Mouse (Mus musculus): ENCODE data around the gene Trip4. TPM values are rescaled to one million over a fixed set of nuclear protein-coding genes. Genes with fewer than 3 reads are reported as not detected.

The Trip4 gene
- polyA plus RNA-seq, 1 experiment = 18.9 TPM

DNA sequence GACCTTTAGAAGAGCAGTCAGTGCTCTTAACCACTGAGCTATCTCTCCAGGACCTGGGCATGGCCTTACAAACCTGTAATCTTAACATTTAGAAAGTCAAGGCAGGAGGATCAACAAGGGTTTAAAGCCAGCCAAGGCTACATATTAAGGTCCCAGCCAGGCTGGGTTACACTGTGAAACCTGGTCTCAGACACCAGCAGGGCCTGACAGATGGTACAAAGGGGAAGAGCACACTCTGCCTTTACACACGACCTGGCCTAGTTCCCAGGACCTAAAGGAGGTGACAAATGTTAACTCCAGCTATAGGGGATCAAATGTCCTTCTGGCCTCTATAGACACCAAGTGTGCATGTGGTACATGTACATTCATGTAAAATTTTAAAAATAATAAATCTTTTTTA is 48.9 kb downstream of the Trip4 start:
- no peak overlapping the region for H3K27ac ChIP-seq (replicated peaks; ENCODE audit: low read depth, low read length)
- H3K4me3 ChIP-seq (ENCODE audit: insufficient read depth, low read depth, low read length) = no peak overlapping the region
- no peaks in the 10 kb centered on the region for H3K4me1 ChIP-seq (ENCODE audit: control insufficient read depth, insufficient read depth, insufficient read length, low read length)

DNA sequence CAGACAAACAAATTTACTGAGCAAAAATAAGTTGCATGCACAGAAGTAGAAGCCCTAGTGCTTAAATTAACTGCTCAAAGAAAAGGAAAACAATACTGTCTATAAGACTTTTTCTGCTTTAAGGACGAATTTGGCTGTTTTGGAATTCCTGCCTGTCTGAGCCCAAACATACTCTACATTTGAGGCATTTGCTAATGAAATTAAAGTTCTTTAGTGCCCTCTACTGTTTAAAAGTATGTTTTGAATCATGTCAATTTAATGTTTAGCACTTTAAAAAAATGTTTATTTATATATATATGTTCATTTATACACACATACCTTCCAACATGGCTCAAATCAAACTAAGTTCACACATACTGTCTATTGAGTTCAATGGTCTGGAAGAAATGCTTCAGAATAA is 58.4 kb downstream of the Trip4 start:
- Histone ChIP-seq H3K4me1 (ENCODE audit: control insufficient read depth, insufficient read depth, insufficient read length, low read length) (no peaks in the 10 kb centered on the region), H3K27ac (replicated peaks; ENCODE audit: low read depth, low read length) (no peak overlapping the region)

DNA sequence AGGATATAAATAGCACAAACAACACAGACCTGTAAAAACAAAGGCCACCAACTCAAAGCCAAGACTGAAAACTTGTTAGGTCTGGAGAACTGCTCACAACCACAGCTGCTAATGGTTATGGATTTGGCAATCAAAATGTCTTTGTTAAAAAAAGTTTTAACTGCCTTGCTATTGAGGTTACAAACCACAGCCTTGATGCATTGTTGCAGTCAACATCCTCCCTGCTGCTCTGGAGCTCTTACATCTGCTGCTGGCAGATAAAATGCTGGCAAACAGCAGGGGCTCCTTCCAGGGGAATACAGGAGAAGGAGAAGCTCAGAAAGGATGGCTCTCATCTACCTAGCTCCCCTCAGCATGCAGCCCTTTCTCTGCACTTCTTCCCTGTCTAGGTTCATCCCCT is 60.4 kb downstream of the Trip4 start:
- H3K27ac ChIP-seq (replicated peaks; ENCODE audit: low read depth, low read length) = no peak overlapping the region
- H3K4me1 ChIP-seq (ENCODE audit: control insufficient read depth, insufficient read depth, insufficient read length, low read length) = peaks cover 5% of the 10 kb centered on the region; the same call in 1 of the 2 replicates
- no peak overlapping the region for H3K4me3 ChIP-seq (ENCODE audit: insufficient read depth, low read depth, low read length)

More for the DNA sequence above, 58.4 kb downstream of the Trip4 start:
- no peak overlapping the region for H3K4me3 ChIP-seq (ENCODE audit: insufficient read depth, low read depth, low read length)

DNA sequence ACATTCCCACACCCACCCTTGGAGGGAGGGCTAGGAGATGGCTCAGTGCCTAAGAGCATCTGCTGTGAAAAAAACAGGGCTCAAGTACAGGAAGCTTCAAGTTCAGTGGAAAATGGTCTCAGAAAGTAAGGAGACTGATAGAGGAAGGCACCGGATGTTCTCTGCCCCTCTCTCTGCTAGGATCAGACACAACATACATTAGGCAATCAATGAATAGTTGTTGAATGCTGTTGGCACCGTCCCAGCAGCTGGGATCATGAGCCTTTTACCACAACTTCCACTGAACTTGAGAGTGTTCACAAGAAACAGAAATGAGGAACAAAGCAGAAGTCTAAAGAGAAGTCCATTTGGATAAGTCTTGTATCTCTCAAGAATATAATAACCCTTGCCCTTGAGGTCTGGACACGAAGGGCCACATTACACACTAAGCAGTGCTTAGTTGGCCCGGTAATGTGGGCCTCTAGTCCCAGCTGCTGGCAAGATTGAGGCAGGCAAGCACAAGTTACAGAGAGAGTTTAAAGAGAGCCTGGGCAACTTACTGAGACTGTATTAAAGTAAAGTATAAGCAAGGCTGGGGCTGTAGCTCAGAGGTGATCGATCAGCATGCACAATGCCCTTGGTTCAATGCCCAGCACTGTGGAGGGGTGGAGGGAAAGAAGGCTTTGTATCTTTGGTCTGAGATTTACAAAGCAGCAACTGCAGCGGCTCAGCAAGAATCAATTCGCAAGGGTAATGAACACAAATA is 64.0 kb downstream of the Trip4 start:
- peaks cover 5% of the 10 kb centered on the region; the same call in 1 of the 2 replicates for H3K4me1 ChIP-seq (ENCODE audit: control insufficient read depth, insufficient read depth, insufficient read length, low read length)
- no peak overlapping the region for H3K4me3 ChIP-seq (ENCODE audit: insufficient read depth, low read depth, low read length)
- no peak overlapping the region for H3K27ac ChIP-seq (replicated peaks; ENCODE audit: low read depth, low read length)

DNA sequence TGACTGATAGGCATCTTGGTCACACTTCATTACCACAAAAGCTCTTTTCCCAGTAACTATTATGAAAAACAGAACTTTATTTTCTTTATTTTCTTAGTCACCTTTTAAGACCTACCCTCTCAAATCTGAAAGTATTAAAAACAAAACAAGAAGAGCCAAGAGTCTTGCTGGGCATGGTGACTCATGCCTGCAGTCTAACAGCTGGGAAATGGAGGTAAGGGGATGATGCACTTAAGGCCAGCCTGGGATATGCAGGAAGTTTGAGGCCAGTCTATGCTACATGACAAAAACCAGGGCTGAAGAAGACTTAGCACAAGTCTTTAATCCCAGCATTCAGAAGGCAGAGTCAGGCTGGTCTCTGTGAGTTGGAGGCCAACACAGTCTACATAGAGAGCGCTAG is 68.8 kb downstream of the Trip4 start:
- Histone ChIP-seq H3K4me3 (ENCODE audit: insufficient read depth, low read depth, low read length) (no peak overlapping the region), H3K4me1 (ENCODE audit: control insufficient read depth, insufficient read depth, insufficient read length, low read length) (peaks cover 3% of the 10 kb centered on the region; the same call in 1 of the 2 replicates), H3K27ac (replicated peaks; ENCODE audit: low read depth, low read length) (no peak overlapping the region)

DNA sequence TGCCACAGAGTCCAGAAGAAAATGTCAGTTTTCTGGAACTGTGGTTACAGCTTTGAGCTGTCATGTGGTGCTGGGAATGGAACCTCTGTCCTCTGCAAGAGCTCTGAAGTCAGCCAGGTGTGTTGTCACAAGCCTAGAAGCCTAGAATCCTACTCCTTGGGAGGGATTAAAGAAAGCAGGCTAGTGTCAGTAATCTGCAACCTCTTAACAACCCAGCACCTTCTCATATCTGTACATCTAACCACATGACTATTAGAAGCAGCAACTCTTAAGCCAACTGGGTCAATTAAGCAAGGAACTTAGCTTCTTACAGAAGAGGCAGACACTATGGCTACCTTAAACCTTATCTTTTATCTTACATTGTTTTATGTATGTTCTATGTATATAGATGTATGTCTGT is 71.7 kb downstream of the Trip4 start:
- no peaks in the 10 kb centered on the region for H3K4me1 ChIP-seq (ENCODE audit: control insufficient read depth, insufficient read depth, insufficient read length, low read length)
- no peak overlapping the region for H3K27ac ChIP-seq (replicated peaks; ENCODE audit: low read depth, low read length)
- H3K4me3 ChIP-seq (ENCODE audit: insufficient read depth, low read depth, low read length) = no peak overlapping the region

DNA sequence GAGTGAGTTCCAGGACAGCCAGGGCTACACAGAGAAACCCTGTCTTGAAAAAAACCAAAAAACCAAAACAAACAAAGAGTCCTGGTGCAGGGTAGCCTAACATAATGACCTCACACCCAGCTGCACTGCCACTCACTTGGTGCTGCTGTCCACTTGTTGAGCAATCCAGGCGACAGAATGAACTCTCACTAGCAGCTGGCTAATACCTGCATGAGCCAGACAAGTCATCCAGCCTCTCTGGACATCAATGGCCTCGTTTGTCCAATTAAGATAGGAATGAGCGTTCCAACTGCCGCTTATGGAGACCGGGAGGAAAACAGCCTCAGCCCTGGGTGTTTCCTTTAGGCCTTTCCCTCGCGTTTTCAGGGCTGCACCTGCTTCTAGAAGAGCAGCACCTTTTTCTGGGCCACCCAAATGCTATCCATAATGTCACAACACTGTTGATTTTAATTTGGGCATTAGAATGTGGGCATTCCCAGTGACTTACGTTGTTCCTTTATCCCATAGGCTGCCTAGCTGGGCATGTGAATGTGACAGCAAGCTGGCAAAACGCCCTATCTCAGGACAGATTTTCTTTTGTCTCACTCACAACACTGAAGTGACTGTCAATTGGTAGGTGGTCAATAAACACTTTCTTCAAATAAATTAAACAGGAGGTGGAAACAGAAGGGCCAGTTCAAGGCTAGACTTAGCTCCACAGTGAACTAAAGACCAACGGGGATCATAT is 73.8 kb downstream of the Trip4 start:
- H3K27ac ChIP-seq (replicated peaks; ENCODE audit: low read depth, low read length) = no peak overlapping the region
- H3K4me3 ChIP-seq (ENCODE audit: insufficient read depth, low read depth, low read length) = no peak overlapping the region
- H3K4me1 ChIP-seq (ENCODE audit: control insufficient read depth, insufficient read depth, insufficient read length, low read length) = no peaks in the 10 kb centered on the region

DNA sequence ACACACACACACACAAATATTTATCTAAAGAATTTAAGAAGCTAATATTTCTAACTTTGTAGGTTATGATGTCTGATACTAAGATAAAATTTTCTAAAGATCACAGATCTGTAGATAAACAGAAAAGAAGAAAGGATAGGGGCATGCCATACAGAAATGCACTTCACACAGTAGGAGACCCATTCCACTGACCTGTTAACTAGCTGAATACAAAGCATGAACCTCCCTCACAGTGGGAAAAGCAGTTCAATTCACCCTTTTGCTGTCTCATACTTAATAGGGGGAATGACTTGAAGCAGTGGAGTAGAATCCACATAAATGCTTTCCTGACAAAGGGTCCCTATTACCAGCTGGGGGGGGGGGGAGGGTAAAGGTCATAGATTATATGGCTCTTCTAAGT is 75.0 kb downstream of the Trip4 start:
- Histone ChIP-seq H3K27ac (replicated peaks; ENCODE audit: low read depth, low read length) (no peak overlapping the region), H3K4me3 (ENCODE audit: insufficient read depth, low read depth, low read length) (no peak overlapping the region), H3K4me1 (ENCODE audit: control insufficient read depth, insufficient read depth, insufficient read length, low read length) (no peaks in the 10 kb centered on the region)

DNA sequence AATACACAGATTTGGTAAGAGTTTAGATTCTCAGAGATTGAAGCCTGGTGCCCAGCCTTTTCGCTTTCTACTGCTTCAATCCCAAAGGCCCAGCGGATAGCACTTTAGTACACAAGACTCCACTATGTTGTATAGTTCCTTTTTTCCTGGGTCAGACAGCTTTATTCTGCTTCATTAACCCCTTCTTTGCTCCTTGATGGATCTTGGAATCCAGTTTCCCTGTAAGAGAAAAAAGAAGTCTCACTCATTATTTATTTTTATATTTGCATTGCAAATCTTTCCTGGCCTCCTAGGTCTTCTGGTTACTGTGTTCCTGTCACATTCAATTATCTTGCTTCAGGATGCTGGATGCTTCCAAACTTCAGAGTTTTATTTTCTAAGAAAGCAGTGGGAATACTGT is 75.4 kb downstream of the Trip4 start:
- Histone ChIP-seq H3K27ac (replicated peaks; ENCODE audit: low read depth, low read length) (no peak overlapping the region), H3K4me1 (ENCODE audit: control insufficient read depth, insufficient read depth, insufficient read length, low read length) (no peaks in the 10 kb centered on the region), H3K4me3 (ENCODE audit: insufficient read depth, low read depth, low read length) (no peak overlapping the region)

DNA sequence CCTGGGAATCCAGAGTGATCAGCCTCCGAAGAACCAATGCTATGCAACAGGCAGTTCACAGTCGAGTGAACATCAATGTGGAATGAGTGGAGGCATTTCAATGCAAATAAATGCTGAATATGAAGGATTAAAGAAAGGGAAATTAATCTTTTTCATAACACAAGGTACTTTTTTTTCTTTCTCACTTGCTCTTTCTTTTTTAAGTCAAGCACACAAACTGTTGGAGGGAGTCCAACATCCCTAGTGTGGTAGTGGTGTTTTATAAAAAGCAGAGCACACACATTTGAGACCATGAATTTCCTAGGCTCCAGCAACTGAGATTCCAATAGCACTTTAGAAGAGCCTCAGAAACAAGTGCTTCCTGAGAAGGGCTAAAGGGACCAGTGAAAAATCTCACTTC is 76.6 kb downstream of the Trip4 start:
- H3K27ac ChIP-seq (replicated peaks; ENCODE audit: low read depth, low read length) = no peak overlapping the region
- H3K4me1 ChIP-seq (ENCODE audit: control insufficient read depth, insufficient read depth, insufficient read length, low read length) = no peaks in the 10 kb centered on the region
- H3K4me3 ChIP-seq (ENCODE audit: insufficient read depth, low read depth, low read length) = no peak overlapping the region

DNA sequence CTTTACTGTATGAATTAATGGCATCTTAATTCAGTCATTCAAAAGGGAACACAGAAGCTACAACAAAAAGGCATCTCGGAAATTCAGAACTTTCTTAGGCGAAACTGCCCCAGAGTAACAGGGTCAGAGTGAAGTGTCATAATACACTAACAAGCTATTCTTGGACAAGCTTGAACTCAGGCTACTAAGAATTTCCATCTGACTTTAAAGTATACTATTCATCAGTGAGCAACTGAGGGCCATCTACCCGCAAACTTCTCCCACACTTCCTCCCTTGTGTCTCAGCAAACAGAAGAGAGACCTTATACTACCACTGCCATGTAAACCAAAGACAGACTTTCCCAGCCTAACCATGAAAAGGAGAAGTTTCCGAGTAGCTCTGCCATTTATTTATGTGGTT is 77.4 kb downstream of the Trip4 start:
- Histone ChIP-seq H3K4me3 (ENCODE audit: insufficient read depth, low read depth, low read length) (no peak overlapping the region), H3K27ac (replicated peaks; ENCODE audit: low read depth, low read length) (no peak overlapping the region), H3K4me1 (ENCODE audit: control insufficient read depth, insufficient read depth, insufficient read length, low read length) (peaks cover 5% of the 10 kb centered on the region; the same call in 1 of the 2 replicates)

DNA sequence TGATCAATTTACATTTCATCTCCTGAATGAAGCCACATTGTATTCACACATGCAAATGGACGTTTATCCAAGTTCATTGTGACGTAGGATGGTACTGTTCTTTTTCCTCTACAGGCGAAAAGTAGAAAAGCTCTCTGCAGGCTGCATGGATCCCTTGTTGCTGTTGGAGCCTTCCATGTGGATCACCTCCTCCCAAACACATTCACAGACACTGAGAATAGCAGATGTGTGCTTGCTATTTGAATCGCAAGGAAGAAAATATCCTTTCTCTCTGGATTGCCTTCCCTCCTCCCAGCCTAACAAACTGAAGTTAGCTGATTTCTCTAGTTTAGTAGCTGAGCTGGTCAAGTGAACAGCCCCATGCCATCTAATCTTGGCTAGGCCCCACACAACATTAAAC is 78.3 kb downstream of the Trip4 start:
- H3K27ac ChIP-seq (replicated peaks; ENCODE audit: low read depth, low read length) = no peak overlapping the region
- H3K4me1 ChIP-seq (ENCODE audit: control insufficient read depth, insufficient read depth, insufficient read length, low read length) = peaks cover 11% of the 10 kb centered on the region; the same call in 1 of the 2 replicates
- H3K4me3 ChIP-seq (ENCODE audit: insufficient read depth, low read depth, low read length) = no peak overlapping the region

DNA sequence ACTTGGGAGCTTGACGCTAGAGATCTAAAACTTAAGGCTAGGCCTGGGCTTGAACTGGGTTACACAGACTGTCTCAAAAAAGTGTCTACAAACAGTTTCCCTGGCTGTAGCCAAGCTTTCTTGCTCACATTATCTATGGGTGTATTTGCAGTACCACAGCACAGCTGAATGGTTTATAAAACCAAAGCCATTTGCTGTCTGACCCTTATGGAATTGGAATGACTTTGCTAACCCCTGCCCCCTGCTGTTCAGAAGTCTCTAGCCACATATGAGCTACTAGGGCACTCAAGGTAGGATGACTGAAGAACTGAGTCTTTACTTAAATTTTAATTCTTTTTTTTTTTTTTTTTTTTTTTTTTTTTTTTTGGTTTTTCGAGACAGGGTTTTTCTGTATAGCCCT is 79.2 kb downstream of the Trip4 start:
- Histone ChIP-seq H3K4me1 (ENCODE audit: control insufficient read depth, insufficient read depth, insufficient read length, low read length) (peaks cover 11% of the 10 kb centered on the region; the same call in 1 of the 2 replicates), H3K27ac (replicated peaks; ENCODE audit: low read depth, low read length) (no peak overlapping the region), H3K4me3 (ENCODE audit: insufficient read depth, low read depth, low read length) (no peak overlapping the region)

DNA sequence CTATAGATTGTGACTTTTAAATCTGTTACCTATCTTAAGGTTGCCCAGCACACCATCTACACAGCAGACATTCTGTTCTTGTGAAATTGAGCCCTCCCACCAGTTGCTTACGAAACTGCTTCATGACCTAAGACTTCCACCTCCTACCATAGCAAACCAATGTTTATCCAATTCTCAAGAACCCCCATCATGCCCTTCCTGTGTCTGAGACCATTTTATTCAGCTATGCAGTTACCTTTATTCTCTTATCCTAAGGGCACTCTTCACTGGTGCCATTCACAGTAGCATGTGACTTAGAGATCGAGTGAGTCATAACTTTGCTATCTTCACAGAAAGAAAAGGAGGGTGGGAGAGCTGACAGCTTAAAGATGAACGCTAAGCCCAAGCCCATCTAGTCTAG is 80.1 kb downstream of the Trip4 start:
- Histone ChIP-seq H3K27ac (replicated peaks; ENCODE audit: low read depth, low read length) (no peak overlapping the region), H3K4me3 (ENCODE audit: insufficient read depth, low read depth, low read length) (no peak overlapping the region; the same call in 1 of the 2 replicates), H3K4me1 (ENCODE audit: control insufficient read depth, insufficient read depth, insufficient read length, low read length) (peaks cover 13% of the 10 kb centered on the region)

DNA sequence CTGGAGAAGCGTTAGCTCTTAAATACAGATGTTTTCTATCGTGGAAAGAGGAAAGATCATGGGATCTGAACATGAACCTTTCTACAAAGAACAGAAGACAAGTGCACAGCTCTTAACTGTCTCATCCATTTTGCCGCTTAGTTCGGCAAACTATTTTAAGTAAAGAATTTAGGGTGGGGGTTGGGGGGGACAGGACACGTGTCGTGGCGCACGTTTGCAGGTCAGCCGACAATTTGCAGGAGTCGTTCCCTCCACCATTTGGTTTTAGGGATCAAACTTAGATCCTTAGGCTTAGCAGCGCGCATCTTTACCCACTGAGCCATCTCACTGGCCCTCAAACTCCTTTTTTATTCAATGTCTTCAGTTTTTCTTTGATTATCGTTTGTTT is 80.6 kb downstream of the Trip4 start:
- Histone ChIP-seq H3K27ac (replicated peaks; ENCODE audit: low read depth, low read length) (peak overlapping the region; percentile 17; the same call in 1 of the 2 replicates), H3K4me3 (ENCODE audit: insufficient read depth, low read depth, low read length) (peak overlapping the region; percentile 63), H3K4me1 (ENCODE audit: control insufficient read depth, insufficient read depth, insufficient read length, low read length) (peaks cover 13% of the 10 kb centered on the region)

Data from brown adipose tissue, adult 24 weeks (tissue).